Mouse (Mus musculus) embryonic fibroblast, embryonic 13.5 days (primary cell): ENCODE measurements around the gene Ep300. TPM values are rescaled to one million over a fixed set of nuclear protein-coding genes. Genes with fewer than 3 reads are reported as not detected.

Experiments used
- H3K27ac ChIP-seq: 2 replicates; pipeline ENCODE4 v1.5.1; 2012; ENCODE audit warnings: low read length, control low read depth, inconsistent platforms; ENCODE audit not compliant: insufficient read depth
- H3K4me1 ChIP-seq: 2 replicates; pipeline ENCODE4 v1.6.1; 2011; ENCODE audit warnings: low read length; ENCODE audit not compliant: control insufficient read depth, insufficient read depth
- H3K4me3 ChIP-seq: 2 replicates; pipeline ENCODE4 v1.5.1; 2011; ENCODE audit warnings: mild to moderate bottlenecking, control low read depth, low read length; ENCODE audit not compliant: insufficient read depth
- CTCF ChIP-seq: IDR thresholded peaks from 2 replicates; pipeline ENCODE4 v1.5.1; 2011; ENCODE audit warnings: mild to moderate bottlenecking, control low read depth, low read length, moderate library complexity, borderline replicate concordance; ENCODE audit not compliant: insufficient read depth
- POLR2A ChIP-seq: IDR thresholded peaks from 2 replicates; pipeline ENCODE4 v1.6.1; 2011; ENCODE audit warnings: low read depth, mild to moderate bottlenecking, control low read depth, low read length, moderate library complexity
- polyA plus RNA-seq: library from polyadenylated mRNA; stranded (reverse); fragments of >200 nt; gene quantifications from 2 replicates; pipeline ENCODE4 v1.2.4, GENCODE M21; 2011; ENCODE audit warnings: low read depth; ENCODE audit not compliant: missing spikeins, insufficient read length

Gene Ep300
- polyA plus RNA-seq, 1 experiment: 67.2 TPM

DNA sequence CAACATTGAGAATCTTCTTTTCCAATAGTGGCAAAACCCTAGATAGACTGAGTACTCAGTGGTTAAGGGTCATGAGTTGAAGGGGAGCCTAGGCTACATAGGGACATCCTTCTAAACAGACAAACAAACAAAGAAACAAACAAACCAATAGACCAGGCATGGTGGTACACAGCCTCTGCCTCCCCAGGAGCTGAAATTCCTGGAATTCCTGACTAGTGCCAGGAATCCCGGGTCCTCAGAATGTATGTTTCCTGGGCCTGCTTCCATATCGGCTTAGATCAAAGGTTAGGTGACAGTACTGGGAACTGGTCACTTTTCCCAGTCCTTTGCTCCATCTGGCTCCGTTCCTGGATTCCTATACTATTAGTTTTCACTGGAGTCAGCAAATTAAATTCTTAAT is 23.6 kb upstream of the Ep300 start:
- Histone ChIP-seq H3K4me3 (no peak overlapping the region), H3K27ac (no peak overlapping the region), H3K4me1 (no peaks in the 10 kb centered on the region)
- TF ChIP-seq POLR2A: no peak
- no peak for TF ChIP-seq CTCF

DNA sequence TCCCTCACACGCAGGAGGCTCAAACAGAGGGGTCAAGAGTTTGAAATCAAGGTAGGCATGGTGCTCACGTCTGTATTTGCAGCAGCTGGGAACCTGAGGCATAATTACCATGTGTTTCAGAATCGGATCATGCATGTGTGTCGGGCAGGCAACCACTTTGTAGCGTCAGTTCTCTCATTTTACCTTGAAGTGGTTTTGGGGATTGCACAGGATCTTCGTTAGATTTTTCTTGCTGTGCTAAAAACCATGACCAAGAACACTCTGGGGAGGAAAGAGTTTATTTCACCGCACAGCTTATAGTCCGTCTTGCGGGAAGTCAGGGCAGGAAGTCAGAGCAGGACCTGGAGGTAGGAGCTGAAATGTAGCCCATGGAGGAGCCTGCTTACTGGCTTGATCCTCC is 23.2 kb upstream of the Ep300 start:
- no peak overlapping the region for H3K4me3 ChIP-seq
- TF ChIP-seq POLR2A (no peak), CTCF (no peak)
- no peaks in the 10 kb centered on the region for H3K4me1 ChIP-seq

GRCm38 (mm10) chr15:81562491-81563488 is 22.4 kb upstream of the Ep300 start:
- no peak overlapping the region for H3K4me3 ChIP-seq
- no peak overlapping the region for H3K27ac ChIP-seq
- no peak for TF ChIP-seq CTCF
- no peak for TF ChIP-seq POLR2A
- H3K4me1 ChIP-seq: no peaks in the 10 kb centered on the region

More for the DNA sequence above, 23.2 kb upstream of the Ep300 start:
- H3K27ac ChIP-seq: no peak overlapping the region

- Histone ChIP-seq H3K4me3 (no peak overlapping the region), H3K4me1 (no peaks in the 10 kb centered on the region), H3K27ac (no peak overlapping the region)
- TF ChIP-seq CTCF (no peak), POLR2A (no peak)
Measured at GRCm38 (mm10) chr15:81568093-81568492, 17.1 kb upstream of the Ep300 start.

DNA sequence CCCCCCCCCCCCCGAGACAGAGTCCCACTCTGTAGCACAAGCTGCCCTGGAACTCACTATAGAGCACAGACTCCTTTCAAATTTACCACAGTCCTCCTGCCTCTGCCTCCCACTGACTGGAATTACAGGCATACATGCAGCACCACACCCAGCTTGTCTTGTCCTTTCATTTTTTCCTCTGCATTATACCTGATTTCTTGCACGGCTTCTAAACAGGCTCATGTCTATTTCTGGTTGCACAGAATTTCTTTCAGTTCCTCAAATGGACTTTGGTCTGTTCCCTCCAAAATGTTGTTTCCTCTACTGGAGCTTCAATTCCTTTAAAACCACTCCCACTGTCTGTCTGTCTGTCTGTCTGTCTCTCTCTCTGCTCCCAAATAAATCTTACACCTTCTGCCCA is 16.6 kb upstream of the Ep300 start:
- no peak overlapping the region for H3K4me3 ChIP-seq
- no peak overlapping the region for H3K27ac ChIP-seq
- no peaks in the 10 kb centered on the region for H3K4me1 ChIP-seq
- TF ChIP-seq CTCF (no peak), POLR2A (no peak)

GRCm38 (mm10) chr15:81576961-81577360 is 8.2 kb upstream of the Ep300 start:
- Histone ChIP-seq H3K4me3 (no peak overlapping the region), H3K27ac (no peak overlapping the region), H3K4me1 (no peaks in the 10 kb centered on the region)
- no peak for TF ChIP-seq POLR2A
- no peak for TF ChIP-seq CTCF

DNA sequence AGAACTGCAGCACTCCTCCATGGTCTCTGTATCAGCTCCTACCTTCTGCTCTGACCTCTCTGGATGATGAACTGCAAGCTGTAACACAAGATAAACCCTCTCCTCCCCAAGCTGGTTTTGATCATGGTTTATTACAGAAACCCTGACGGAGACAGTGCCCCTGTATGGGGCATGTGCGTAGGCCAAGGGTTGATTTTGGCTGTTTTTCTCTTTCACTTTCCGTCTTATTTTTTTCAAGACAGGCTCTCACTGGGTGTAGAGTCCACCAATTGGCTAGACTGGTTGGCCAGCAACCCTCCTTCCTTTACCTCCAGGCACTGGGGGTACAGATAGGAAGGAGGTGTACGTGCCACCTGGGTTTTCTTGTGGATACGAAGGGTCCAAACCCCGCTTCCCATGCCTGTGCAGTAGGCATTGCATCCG is 7.4 kb upstream of the Ep300 start:
- TF ChIP-seq CTCF (no peak), POLR2A (no peak)
- H3K4me3 ChIP-seq: no peak overlapping the region
- no peak overlapping the region for H3K27ac ChIP-seq
- no peaks in the 10 kb centered on the region for H3K4me1 ChIP-seq

DNA sequence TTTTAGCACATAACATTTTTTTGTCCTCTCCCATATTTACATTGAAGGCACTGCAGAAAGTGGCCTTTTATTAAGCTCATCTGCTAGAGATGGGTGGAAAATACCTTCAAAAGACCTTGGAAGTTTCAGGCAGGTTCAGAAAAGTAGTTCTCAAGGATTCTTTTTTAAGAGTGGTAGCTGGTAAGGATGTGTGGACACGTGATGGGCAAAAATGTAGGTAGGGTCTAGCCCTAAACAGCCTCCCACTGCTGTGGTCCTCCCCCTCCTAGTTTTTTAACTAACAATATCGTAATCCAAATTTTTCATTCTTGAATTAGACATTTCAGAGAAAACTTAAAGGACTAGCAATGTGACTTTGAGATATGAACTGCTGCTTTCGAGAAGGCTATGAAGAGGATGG is 685 bp upstream of the Ep300 start:
- Histone ChIP-seq H3K4me3 (peak overlapping the region; percentile 96), H3K4me1 (no peaks in the 10 kb centered on the region), H3K27ac (peak overlapping the region; percentile 88)
- TF ChIP-seq POLR2A: no peak
- no peak for TF ChIP-seq CTCF

GRCm38 (mm10) chr15:81585746-81586461 is 753 bp downstream of the Ep300 start:
- no peaks in the 10 kb centered on the region for H3K4me1 ChIP-seq
- H3K27ac ChIP-seq: peak overlapping the region; percentile 99
- peak overlapping the region; percentile 99 for H3K4me3 ChIP-seq
- TF ChIP-seq CTCF (no peak), POLR2A (peak; percentile 86)
